Mouse (Mus musculus) layer of hippocampus, adult 18-20 months (tissue): Measurements from ENCODE around the gene Bace2. TPM values are rescaled to one million over a fixed set of nuclear protein-coding genes. Genes with fewer than 3 reads are reported as not detected.

Experiments used
- DNase-seq, 2 experiments: peaks; one replicate each; pipeline ENCODE4 v3.0.0; 2022; ENCODE audit warnings: low spot score in 2 of 2
- total RNA-seq, 2 experiments: library from RNA; stranded (reverse); gene quantifications; 2 replicates each; pipeline ENCODE4 v1.2.3; 2021

Bace2 gene
- total RNA-seq, 2 experiments from 2014 or later, result 2.1 to 3.3 TPM

- DNase-seq, result no peak
Measured at GRCm38 (mm10) chr16:97399991-97400390, 43.4 kb downstream of the Bace2 start.

GRCm38 (mm10) chr16:97401741-97402140 lies 45.2 kb downstream of the Bace2 start:
- DNase-seq, result no peak

DNA sequence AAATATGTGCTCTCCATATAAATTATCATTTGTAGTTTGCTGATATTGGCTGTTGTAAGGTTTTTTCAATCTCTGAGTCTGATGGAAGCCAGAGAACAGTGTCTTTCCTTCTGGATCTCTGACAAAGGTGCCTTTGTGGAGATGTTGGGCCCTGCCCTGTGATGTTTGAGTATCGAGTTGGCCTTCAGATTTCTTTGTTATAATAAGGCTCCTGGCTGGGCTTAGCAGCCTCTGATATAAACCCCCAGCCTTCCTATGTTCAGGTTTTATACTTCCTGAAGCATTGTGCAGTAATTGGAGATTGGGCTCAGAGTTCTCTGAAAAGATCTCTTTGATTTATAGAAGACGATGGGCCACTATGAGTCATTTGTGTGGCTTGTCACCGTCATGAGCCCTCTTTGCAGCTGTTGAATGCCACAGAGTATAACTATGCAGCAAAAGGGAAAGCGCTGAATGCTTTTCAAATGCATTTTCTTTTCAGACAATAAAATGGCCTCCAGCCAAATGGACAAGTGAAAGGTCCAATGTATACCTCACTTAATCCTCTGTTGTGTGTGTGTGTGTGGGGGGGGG lies 45.8 kb downstream of the Bace2 start:
- DNase-seq, result no peak

DNA sequence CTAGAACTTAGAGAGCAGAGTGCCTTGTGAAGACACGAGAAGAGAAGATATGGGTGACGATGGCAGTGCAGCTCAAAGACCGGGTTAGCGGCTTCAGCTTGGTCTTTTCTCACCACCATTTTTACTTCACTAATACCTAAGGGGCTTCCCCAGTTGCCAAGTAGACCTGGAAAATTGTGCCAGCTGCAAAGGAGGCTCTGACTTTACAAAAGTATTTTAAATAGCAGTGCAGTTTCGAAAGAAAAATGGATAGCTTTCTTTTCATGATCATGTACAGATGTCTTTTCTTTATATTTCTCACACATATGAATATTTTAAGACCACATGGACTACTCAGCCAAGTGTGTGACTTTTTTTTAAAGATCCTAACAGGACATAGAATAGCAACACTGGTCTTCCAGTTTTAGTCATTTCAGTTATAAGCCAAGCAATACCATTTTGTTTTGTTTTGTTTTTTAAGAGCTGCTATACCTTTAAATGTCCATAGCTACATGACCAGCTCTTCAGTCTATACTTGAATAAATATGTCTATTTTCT lies 49.0 kb downstream of the Bace2 start:
- no peak for DNase-seq

DNA sequence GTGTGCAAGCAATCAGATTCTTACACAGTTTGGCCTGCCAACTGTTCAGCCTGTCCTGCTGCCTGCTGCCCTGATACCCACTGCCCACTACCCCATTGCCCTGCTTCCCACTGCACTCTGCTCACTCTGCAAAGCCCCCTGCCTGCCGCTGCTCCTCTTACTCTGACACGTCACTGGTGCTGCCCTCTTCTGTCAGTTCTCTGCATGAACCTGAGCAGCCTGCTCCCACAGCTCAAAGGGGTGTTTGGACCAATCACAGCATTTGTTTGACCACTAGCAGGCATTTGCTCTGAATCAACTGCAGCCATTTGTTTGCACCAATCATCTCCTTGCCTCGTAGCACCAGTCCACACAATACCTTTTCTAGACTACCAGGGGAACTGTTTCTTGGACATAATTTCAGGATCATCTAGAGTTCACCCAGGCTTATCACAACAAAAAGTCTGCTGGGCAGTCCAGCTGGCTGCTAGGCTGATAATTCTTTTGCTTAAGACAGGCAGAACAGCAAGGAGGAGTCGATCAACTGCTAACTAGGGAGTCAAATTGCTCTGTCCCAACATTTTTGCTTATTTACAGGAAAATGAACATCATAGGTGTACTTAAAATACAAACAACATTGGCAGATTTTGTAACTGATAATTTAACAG lies 61.5 kb downstream of the Bace2 start:
- peak in 1 of 2 experiments; percentile 56 for DNase-seq

GRCm38 (mm10) chr16:97418749-97419453 lies 62.4 kb downstream of the Bace2 start:
- DNase-seq, result no peak

DNA sequence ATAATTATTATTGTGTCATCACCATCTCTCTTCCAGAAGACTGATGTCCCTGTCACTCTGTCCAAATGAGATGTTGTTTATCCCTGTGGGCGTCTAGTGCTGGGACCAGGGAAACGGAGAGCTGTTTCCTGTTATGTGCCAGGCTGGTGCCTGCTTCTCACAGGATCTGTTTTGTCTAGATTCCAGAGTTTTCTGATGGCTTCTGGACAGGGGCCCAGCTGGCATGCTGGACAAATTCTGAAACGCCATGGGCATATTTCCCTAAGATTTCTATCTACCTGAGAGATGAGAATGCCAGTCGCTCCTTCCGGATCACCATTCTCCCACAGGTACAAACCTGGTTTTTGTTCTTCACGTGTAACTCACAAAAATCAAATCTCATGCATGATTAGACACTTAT lies 65.1 kb downstream of the Bace2 start:
- DNase-seq, result no peak

- no peak for DNase-seq
Measured at GRCm38 (mm10) chr16:97423627-97424026, 67.1 kb downstream of the Bace2 start.

GRCm38 (mm10) chr16:97428026-97428425 lies 71.5 kb downstream of the Bace2 start:
- no peak for DNase-seq

GRCm38 (mm10) chr16:97430091-97430490 lies 73.5 kb downstream of the Bace2 start:
- DNase-seq, result no peak

DNA sequence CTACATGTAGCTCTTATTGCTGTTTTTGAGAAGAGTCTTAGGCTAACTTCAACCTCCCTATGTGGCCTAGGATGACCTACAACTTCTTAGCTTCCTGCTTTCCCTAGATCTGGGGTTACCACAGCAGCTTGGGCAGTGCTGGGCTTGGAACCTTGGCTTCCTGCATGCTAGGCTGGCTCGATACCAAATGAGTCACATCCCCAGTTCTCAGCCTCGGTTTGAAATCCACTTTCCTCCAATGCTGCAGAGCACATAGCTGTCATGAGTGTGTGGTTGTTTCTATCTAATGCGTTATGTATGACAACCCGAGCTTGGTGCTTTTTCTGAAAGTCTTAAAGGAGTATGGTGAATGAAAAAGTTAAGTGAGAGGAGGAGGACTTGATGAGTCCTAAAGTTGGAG lies 74.8 kb downstream of the Bace2 start:
- no peak for DNase-seq

- no peak for DNase-seq
Measured at GRCm38 (mm10) chr16:97434206-97434605, 77.7 kb downstream of the Bace2 start.

- DNase-seq, result peak; percentile 30 to 48
Measured at GRCm38 (mm10) chr16:97437448-97438056, 81.0 kb downstream of the Bace2 start.

- DNase-seq, result no peak
Measured at GRCm38 (mm10) chr16:97438191-97438590, 81.6 kb downstream of the Bace2 start.

DNA sequence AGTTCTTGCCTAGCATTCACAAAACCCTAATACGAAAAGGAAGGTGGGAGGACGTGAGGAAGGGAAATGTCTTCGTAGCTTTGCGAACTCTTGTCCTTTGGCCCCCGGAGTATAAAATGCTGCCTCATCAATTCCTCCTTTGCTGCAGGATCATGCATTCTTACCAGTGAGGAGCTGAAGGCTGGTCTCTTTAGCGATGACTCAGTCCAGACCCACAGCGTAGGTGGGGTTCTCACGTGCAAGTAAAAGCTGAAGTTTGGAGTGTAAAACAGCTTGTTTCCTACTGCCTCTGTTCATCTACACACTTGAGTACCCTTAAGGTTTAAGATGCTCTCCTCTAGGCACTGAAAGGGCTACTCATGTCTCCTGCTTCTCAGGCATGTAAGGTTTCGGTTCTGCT lies 85.4 kb downstream of the Bace2 start:
- DNase-seq, result peak in 1 of 2 experiments; percentile 14

DNA sequence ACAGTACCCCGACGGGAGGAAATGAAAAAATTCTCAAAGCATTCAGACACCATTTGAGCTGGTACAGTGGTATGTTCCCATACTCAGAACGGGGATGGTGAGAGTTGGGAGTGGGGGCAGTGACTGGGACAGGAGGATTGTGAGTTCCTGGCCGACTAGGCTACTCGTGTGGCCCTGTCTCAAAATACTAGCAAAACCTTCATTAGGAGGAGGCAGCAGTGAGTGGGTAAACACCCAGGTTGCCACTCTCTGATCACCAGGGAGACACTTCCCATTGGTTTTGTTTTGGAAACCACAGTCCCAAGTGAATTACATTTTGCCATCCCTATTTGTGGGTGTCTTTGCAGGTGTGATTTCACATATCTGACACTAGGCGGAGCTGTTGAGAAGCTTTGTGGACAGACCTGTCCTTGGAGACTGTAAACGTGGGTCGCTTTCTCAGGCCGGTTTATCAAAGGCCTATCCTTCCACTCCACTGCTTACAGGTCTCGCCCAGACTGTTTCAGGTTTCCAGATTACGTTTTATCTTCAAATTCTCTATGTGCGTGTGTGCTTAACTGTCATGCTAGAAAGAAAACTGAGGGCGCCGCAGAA lies 87.2 kb downstream of the Bace2 start:
- DNase-seq, result peak in 1 of 2 experiments; percentile 45

GRCm38 (mm10) chr16:97447386-97447785 lies 90.8 kb downstream of the Bace2 start:
- no peak for DNase-seq

DNA sequence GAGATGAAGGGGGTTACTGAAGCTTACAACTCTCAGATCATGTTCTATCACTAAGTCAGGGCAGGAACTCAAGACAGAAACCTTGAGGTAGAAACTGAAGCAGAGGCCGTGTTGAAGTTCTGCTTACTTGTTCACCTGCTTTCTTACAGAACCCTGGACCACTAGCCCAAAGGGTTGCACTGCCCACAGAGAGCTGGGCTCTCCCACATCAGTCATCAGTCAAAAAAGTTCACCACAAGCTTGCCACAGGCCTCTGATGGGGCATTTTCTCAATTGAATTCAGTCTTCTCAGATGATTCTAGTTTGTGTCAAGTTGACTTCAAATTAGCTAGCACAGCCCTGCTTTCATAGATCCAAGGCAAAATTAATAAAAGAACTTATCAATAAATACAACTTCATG lies 103.3 kb downstream of the Bace2 start:
- DNase-seq, result no peak

DNA sequence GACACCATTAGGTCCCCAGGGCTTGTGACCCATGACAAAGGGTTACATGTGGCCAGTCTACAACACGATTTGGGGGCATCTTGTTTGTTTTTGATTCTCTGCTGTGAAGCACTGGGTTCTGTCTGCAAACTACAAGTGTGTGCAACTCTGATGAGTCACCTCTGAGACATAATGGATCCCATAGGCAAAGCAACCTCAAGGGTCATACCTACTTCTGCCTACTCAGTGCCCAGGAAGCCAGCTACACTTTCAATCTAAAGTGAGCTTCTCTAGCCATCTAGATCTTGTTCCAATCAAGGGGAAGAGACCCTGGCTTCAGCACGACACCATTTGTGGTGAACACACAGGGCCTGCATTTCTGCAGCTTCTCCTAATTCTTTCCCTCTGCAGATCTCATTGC lies 104.7 kb downstream of the Bace2 start:
- no peak for DNase-seq

- no peak for DNase-seq
Measured at GRCm38 (mm10) chr16:97462481-97463181, 106.1 kb downstream of the Bace2 start, which contains the start of gene Mx1. Gene Mx1, minus strand, starts transcription at chr16:97462907.
